Mouse (Mus musculus) hindbrain, embryonic 14.5 days (tissue): ENCODE measurements at regions not wholly inside any gene's neighbourhood (a gene's known extent, or its start where the extent isn't known, plus 50 kb on each side); places are given as distances from the start of the nearest gene placed in this dataset.
A peak's percentile ranks its signal among the peaks of the same experiment; 100 is the strongest.
"Not testable (repeated sequence)": the region's sequence is repeated elsewhere in the genome, so short reads cannot be mapped to it uniquely, and the experiment has no call there.

Experiments
- ATAC-seq: fragments of 200-750 bp; cut with Nextera tagmentation; 2 replicates; pipeline ENCODE4 v1.8.0; 2017; ENCODE audit warnings: moderate number of reproducible peaks, mild to moderate bottlenecking, moderate TSS enrichment, moderate library complexity; ENCODE audit not compliant: low FRiP score
- DNase-seq: peaks from one replicate; pipeline ENCODE4 v3.0.0-alpha.2; 2015; ENCODE audit warnings: low spot score
- H3K27ac ChIP-seq: fragments of 300-500 bp; sonication (generic); 2 replicates; pipeline ENCODE4 v1.5.1; 2014; ENCODE audit warnings: mild to moderate bottlenecking, moderate library complexity
- H3K27me3 ChIP-seq: fragments of 300-500 bp; sonication (generic); 2 replicates; pipeline ENCODE4 v1.6.1; 2014; ENCODE audit warnings: mild to moderate bottlenecking, low read length, mixed read lengths; ENCODE audit not compliant: control insufficient read depth, insufficient read depth
- H3K36me3 ChIP-seq: fragments of 300-500 bp; sonication (generic); replicated peaks from 2 replicates; pipeline ENCODE4 v1.6.1; 2014; ENCODE audit not compliant: control insufficient read depth, insufficient read depth
- H3K4me1 ChIP-seq: fragments of 300-500 bp; sonication (generic); replicated peaks from 2 replicates; pipeline ENCODE4 v1.6.1; 2014; ENCODE audit warnings: antibody characterized with exemption, low read length, mixed read lengths; ENCODE audit not compliant: control insufficient read depth, insufficient read depth
- H3K4me2 ChIP-seq: fragments of 300-500 bp; sonication (generic); replicated peaks from 2 replicates; pipeline ENCODE4 v1.6.1; 2014; ENCODE audit warnings: mild to moderate bottlenecking, moderate library complexity
- H3K4me3 ChIP-seq: fragments of 300-500 bp; sonication (generic); replicated peaks from 2 replicates; pipeline ENCODE4 v1.5.1; 2014; ENCODE audit warnings: mild to moderate bottlenecking, low read length
- H3K9ac ChIP-seq: fragments of 300-500 bp; sonication (generic); 2 replicates; pipeline ENCODE4 v1.6.1; 2014
- H3K9me3 ChIP-seq: fragments of 300-500 bp; sonication (generic); 2 replicates; pipeline ENCODE4 v1.6.1; 2016; ENCODE audit warnings: low read length; ENCODE audit not compliant: control insufficient read depth
- WGBS: fragments of 180-500 bp; shearing (Covaris S2); extraction: QIAGEN DNeasy Blood & Tissue Kit; methylation state at CpG from one replicate; pipeline ENCODE4 v1.1.7; 2014; 5-methylcytosine and 5-hydroxymethylcytosine counted together

DNA sequence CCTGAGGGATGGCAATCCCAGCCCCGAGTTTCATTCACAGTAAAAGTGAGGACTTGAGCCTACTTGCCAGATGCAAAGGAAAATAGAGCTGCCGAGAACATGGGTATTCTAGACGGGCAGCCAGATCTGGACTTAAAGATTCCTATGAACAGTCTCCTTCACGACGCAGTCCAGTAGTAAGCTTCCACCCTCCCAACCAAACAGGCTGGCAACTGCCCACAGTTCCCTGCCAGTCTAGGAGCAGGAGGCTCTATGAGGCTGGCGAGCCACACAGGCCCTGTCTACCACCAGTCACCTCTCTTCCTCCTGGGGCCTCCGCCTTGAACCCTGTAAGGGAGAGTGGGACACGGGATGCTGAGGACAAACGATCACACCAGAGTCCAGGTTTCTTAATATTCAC, 153.5 kb upstream of the Snrpn start:
- no peak for DNase-seq
- 95% methylated on average over 9 of the region's 9 CpGs for WGBS

DNA sequence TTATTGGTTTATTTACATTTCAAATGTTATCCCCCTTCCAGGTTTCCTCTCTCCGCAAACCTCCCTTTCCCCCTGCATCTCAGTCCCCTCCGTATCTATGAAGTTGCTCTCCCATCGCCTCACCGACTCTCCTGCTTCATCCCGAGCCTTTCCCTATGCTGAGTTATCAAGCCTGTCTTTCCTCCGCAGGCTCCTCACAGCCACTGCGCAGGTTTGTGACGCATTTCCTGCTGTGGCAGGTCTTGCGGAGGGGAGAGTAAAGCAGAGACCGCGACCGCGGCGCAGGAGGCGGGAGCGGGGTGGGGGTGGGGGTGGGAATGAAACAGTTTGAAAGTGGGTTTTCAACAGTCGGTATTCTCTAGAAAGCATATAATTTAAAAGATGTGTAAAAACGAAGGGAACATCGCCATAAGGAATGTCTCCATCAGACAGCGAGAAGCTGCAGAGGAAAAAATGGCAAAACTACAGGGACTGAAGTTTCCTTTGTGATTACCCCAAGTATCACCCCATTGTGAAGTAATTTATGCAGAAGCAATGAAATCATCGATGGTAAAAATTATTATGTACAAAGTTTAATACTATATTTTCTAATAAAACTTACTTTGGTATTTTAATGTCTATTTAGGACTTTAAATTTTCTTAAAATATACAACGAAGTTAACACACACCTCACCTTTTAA, 104.3 kb upstream of the Snrpn start:
- 18% methylated on average over 22 of the region's 22 CpGs for WGBS
- DNase-seq, result peak; percentile 61
- peak overlapping the region; percentile 33 for H3K4me3 ChIP-seq
- H3K4me2 ChIP-seq, result peak overlapping the region; percentile 45
- H3K9me3 ChIP-seq, H3K36me3 ChIP-seq, H3K27ac ChIP-seq, H3K27me3 ChIP-seq, H3K4me1 ChIP-seq: not testable (repeated sequence)
- peak; percentile 98 for ATAC-seq
- H3K9ac ChIP-seq, result peak overlapping the region; percentile 44; the same call in 1 of the 2 replicates

More for the DNA sequence above, 153.5 kb upstream of the Snrpn start:
- no peak overlapping the region for H3K4me2 ChIP-seq
- ATAC-seq, result no peak
- no peaks in the 10 kb centered on the region for H3K27me3 ChIP-seq
- H3K9ac ChIP-seq, result no peak overlapping the region
- H3K4me1 ChIP-seq, result no peaks in the 10 kb centered on the region
- no peak overlapping the region for H3K4me3 ChIP-seq
- no peaks in the 10 kb centered on the region for H3K9me3 ChIP-seq
- no peak overlapping the region for H3K27ac ChIP-seq
- H3K36me3 ChIP-seq, result no peaks in the 10 kb centered on the region

DNA sequence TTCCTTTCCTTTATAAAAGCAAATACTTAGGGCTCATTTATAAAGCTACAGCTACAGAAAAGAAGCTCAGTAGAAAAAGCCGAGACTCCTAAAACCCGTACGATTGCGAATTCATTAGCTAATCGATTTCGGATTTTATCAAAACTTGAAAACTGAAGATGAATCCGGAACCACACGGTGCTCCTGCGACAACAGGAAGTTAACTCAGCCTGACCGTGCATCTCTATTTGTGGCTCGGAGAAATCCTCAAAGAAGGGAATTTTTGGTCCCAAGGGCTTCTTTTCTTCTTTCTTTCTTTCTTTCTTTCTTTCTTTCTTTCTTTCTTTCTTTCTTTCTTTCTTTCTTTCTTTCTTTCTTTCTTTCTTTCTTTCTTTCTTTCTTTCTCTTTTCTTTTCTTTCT, 103.7 kb upstream of the Snrpn start:
- H3K27me3 ChIP-seq, H3K4me1 ChIP-seq, H3K36me3 ChIP-seq, H3K27ac ChIP-seq, H3K9me3 ChIP-seq: not testable (repeated sequence)
- Histone ChIP-seq H3K4me2 (peak overlapping the region; percentile 45), H3K9ac (peak overlapping the region; percentile 51), H3K4me3 (peak overlapping the region; percentile 33)
- DNase-seq, result peak; percentile 73
- WGBS, result 27% methylated on average over 11 of the region's 11 CpGs
- ATAC-seq, result 0 out of 2 replicates have a peak, but pooled peaks have one; percentile 73

DNA sequence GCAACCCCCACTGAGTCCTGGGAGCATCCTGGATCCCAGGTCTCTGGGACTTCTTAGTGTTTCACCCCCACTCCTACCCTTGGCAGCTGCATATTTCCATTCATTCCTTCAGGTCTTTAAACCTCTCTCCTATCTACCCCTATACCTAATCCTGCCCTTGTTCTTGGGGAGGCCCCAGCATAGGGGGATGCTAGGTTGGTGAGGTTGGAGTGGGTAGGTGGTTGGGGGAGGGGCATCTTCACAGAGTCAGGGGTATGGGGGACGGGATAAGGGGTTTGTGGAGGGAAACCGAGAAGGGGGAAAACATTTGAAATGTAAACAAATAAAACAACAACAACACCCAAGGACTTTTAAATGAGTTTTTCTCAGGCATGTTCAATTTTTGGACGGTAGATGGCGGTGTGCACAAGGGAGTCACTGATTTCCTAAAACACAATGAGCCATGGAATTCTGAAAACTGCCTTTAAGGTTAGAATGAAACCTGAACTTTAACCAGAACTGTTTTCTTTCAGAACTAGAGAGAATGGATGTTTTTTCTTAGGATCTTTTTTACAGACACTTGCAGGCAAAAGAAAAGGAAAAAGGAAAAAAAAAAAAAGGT, 98.7 kb upstream of the Snrpn start:
- H3K36me3 ChIP-seq, H3K27me3 ChIP-seq, DNase-seq, H3K4me1 ChIP-seq, H3K4me2 ChIP-seq, H3K9me3 ChIP-seq, H3K27ac ChIP-seq, H3K9ac ChIP-seq, H3K4me3 ChIP-seq, ATAC-seq: not testable (repeated sequence)
- 8% methylated on average over 4 of the region's 4 CpGs for WGBS

DNA sequence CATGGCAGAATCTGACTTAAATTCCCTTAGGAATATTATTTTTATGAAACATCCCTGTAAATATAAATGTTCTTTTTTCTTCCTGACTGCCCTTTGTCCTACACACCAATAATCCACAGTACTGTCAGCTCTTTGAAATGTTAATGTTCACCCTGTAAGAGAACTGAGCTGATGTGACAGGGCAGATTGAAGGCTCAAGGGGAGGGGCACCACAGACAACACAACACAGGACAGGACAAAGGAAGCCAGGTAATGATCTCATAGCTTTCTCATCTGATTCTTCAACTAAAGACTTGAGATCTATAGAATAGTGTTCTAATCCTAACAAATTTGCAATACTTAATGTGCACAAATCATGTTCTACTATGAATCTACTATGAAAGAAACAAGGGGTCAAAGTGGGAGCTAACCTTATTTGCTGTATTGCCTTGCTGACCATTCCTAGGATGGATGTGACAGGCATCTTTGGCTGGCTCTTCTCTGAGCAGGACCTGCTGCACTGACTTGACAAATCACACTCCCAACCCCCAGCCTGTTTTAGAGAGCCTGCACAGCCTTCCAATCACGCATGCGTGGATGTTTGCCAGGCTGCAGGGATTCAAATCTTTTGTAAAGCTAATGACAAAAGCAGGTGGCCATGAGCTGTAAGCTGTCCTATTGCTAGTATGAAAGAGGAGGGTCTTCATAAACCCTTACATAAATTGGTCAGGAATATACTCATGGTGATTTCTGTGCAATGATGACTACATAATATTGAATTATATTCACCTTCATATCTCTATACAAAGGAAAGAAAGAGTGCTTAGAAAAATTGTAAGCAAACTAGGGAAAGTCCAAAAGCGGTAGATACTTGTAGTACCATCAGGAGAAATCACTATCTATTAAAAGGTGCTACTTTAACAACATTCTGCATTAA, 76.6 kb upstream of the Snrpn start:
- not testable (repeated sequence) for H3K9ac ChIP-seq, DNase-seq, H3K27me3 ChIP-seq, H3K36me3 ChIP-seq, H3K4me1 ChIP-seq, H3K4me3 ChIP-seq, ATAC-seq, H3K9me3 ChIP-seq
- 0 out of 2 replicates have a peak overlapping the region, but pooled peaks have one; percentile 15 for H3K4me2 ChIP-seq
- 72% methylated on average over 3 of the region's 3 CpGs for WGBS
- peak overlapping the region; percentile 62 for H3K27ac ChIP-seq
